Mouse (Mus musculus) small intestine, adult 2 months (tissue): Measurements from ENCODE around the gene Fbxo10.

Experiments used
- CTCF ChIP-seq: fragments of 200-500 bp; IDR thresholded peaks from 2 replicates; pipeline ENCODE4 v1.5.1; 2012; ENCODE audit warnings: low read depth, mild to moderate bottlenecking, control low read depth, inconsistent platforms, low read length, moderate library complexity, mixed read lengths; ENCODE audit not compliant: insufficient replicate concordance, insufficient read length; ENCODE audit errors: extremely low read depth
- POLR2A ChIP-seq: fragments of 200-500 bp; IDR thresholded peaks from 2 replicates; pipeline ENCODE4 v1.6.1; 2012; ENCODE audit warnings: low read depth, mild to moderate bottlenecking, control low read depth, inconsistent platforms, low read length, moderate library complexity

GRCm38 (mm10) chr4:45019009-45019408 lies 65.4 kb downstream of the Fbxo10 start:
- TF ChIP-seq CTCF (no peak), POLR2A (no peak)
